Mouse (Mus musculus) frontal cortex, postnatal 25 days (tissue): ENCODE data around the gene Mef2a.

ENCODE experiments used
- DNase-seq, 2 experiments: peaks; one replicate each; pipeline ENCODE4 v3.0.0; 2022; ENCODE audit warnings: low spot score in 2 of 2

Mef2a gene

DNA sequence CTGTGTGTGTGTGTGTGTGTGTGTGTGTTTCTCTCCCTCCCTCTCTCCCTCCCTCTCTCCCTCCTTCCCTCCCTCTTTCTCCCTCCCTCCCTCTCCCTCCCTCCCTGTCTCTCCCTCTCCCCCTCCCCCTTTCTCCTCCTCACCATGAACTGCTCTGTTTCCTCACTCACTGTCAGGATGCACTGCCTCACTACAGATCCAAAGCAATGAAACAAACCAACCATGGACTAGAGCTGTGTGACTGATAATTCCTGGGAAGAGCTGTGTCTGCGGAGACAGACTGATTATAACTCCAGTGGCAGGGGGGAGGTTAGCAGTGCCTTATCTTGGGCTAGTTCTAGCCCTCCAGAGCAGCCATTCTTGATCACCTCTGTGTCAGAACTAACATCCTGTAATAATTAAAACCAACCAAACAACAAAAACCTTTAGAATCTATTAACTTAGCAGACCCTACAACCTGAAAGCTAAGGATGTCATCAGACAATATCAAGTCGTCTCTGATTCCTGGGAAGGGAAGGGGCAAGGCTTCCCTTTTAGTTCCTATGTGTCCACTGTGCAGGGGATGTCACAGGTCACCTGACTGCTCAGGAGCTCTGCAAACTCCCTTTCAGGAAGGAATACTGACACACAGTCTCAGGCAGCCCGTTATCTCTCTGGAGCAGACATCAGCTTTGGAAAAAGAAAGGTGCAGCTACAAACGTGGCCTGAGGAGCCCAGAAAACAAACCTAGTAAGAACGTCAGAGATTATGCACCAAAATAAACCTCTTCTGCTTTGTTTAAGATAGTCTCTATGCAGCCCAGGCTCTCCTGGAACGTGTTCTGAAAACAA, 162.4 kb downstream of the Mef2a start:
- DNase-seq: no peak

DNA sequence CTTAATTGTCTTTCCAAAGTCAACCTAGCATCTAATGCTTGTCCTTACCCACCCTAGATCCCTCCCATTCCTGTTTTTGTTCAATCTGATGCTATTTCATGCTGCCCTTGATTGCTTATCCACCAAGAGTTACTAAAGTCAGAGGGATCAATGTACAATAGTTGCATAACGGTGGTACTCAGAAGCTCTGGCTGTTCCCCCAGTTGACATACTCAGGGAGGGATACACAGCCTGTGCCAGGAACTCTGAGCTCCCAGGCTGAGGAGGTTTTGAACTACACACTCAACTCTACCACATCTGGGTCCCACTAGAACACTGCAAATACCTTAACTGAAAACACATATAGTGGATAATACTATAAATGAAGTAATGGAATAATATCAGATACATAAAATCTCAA, 164.3 kb downstream of the Mef2a start:
- no peak for DNase-seq

GRCm38 (mm10) chr7:67207701-67208100, 165.0 kb downstream of the Mef2a start:
- DNase-seq: no peak

GRCm38 (mm10) chr7:67206496-67206895, 166.2 kb downstream of the Mef2a start:
- DNase-seq: no peak

DNA sequence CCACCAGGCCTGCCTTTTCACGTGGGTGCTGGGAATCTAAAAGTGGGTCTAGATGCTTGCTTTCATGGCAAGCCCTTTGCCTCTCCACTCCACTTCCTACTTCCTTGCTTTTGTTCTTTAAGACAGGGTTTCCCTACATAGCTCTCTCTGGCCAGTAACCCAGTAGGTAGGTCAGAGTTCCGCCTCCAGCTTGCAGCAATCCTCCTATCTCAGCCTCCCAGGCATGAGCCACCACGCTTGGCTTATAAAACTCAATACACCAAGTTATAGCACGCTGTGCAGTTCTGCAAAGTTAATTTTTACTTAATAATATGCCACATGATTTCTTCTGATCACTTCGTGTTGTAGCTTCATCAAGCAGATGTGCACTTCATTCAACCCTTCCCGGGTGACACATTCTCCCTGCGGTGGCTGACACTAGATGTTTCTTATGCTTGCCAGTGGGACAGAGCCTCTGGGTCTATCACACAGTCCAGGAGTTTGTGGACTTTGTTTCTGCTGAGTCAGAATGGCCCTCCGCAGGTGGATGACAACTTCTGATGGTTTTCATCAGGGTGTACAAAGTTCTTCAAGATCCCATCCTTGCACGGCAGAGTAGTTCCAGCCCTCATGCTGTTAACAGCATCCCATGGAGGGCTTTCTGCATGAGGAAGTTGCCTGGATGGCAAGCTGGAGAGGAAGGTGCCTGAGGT, 166.8 kb downstream of the Mef2a start:
- no peak for DNase-seq

DNA sequence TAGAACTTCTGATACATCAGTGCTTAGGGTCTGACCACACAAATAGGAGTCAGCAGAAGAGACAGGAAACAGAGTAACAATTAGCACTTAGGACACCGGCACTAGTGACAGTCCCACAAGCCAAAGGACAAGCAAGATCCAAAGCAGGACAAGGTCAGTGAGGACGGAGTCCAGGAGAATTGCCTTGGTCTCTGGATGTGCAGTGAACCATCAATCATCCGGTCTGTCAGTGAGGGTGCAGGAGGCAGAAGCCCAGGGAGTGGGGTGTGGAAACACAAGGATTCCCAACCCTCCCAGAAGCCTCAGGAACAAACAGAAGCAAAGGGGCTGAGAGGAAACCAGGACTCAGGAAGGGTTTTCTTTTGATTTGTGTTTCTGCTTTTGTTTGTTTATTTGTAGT, 169.0 kb downstream of the Mef2a start:
- no peak for DNase-seq

- DNase-seq: peak; percentile 55 to 59
Measured at GRCm38 (mm10) chr7:67199412-67199811, 173.2 kb downstream of the Mef2a start.

DNA sequence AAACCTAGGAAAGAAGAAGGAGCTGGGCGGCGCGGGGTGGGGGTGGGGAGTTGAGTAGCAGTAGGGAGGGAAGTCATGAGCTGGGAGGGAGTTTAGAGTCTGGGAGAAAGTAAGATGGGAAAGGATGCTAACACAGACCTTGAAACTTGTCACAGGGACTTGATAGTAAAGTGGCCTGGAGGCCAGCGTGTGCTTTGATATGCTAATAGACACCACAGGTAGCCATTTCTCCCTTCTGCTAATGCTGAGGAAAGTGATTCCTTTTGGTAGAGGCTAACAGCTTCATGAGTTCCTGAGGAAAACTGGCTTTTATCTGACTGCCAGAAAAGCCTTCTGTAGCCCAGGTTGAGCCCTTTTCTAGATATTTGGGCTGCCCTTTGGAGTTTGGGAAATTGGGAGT, 188.9 kb downstream of the Mef2a start:
- no peak for DNase-seq
